Mouse (Mus musculus): ENCODE data around the gene Pde3a. TPM values are rescaled to one million over a fixed set of nuclear protein-coding genes. Genes with fewer than 3 reads are reported as not detected.

Pde3a gene
- polyA plus RNA-seq, 1 experiment from 2014 or later: 4.8 TPM

DNA sequence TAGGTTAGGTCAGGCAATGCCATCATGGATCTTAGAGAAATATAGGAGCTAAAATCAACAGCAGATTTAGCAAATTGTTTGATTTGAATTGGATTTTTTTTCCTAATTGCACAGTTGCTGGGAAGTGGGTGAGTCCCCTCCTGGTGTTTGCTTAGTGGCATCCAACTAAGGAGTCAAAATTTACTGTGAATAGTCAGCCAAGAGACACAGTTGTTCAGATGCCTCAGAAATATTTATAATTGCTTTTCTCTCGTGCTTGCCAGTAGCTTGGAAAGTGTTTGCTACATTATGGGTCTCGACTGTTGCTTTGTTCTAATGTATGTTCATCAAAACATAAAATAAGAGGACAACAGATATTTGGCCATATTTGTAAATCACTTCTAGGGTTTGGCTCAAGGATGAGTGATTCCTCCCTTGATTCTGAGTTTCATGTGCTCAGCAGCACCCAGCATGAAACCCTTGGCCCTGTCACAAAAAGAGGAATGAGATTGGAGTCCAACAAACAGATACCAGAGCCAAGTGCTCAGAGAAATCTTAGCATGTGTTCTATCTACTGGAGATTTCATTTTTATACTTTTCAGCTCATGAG lies 125.5 kb downstream of the Pde3a start:
- WGBS: 66% methylated on average over 2 of the region's 2 CpGs
- no peaks in the 10 kb centered on the region for H3K36me3 ChIP-seq (ENCODE audit: control insufficient read depth, insufficient read depth, low read length)
- H3K9ac ChIP-seq (ENCODE audit: low read depth, low read length): no peak overlapping the region
- no peak for ATAC-seq (ENCODE audit: low read depth)
- H3K27ac ChIP-seq (replicated peaks; ENCODE audit: low read depth, low read length): no peak overlapping the region
- H3K4me3 ChIP-seq (ENCODE audit: low read depth, low read length): no peak overlapping the region
- no peaks in the 10 kb centered on the region for H3K27me3 ChIP-seq (replicated peaks; ENCODE audit: control insufficient read depth, insufficient read depth, low read length)
- H3K4me1 ChIP-seq (ENCODE audit: control insufficient read depth, insufficient read depth, low read length): peaks cover 2% of the 10 kb centered on the region
- no peak overlapping the region for H3K4me2 ChIP-seq (ENCODE audit: low read depth, low read length)
- no peaks in the 10 kb centered on the region for H3K9me3 ChIP-seq (ENCODE audit: control insufficient read depth, low read length)
- no peak for DNase-seq (ENCODE audit: low spot score)

DNA sequence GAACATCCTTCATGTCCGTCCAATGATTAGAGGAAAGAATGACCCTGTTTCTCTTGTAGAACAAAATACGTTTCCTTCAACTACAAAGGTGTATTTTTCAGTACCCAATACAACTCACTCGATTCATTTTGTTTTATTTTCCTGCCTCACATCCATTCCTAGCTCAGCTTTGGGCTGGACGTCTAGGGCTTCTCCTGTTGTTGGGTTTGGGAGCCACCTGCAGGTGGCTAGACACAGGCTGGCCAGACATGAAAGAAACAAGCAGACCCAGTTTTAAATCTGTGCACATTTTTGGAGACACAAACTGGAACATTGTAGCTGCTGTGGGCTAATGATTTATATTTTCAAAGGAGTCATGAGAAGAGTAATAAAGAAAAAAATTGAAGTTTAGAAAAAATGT lies 126.1 kb downstream of the Pde3a start:
- Histone ChIP-seq H3K4me1 (ENCODE audit: control insufficient read depth, insufficient read depth, low read length) (peaks cover 5% of the 10 kb centered on the region), H3K36me3 (ENCODE audit: control insufficient read depth, insufficient read depth, low read length) (no peaks in the 10 kb centered on the region), H3K27me3 (replicated peaks; ENCODE audit: control insufficient read depth, insufficient read depth, low read length) (no peaks in the 10 kb centered on the region), H3K9me3 (ENCODE audit: control insufficient read depth, low read length) (no peaks in the 10 kb centered on the region), H3K27ac (replicated peaks; ENCODE audit: low read depth, low read length) (no peak overlapping the region), H3K4me2 (ENCODE audit: low read depth, low read length) (no peak overlapping the region), H3K4me3 (ENCODE audit: low read depth, low read length) (no peak overlapping the region), H3K9ac (ENCODE audit: low read depth, low read length) (no peak overlapping the region)
- WGBS: 59% methylated on average over 4 of the region's 4 CpGs
- DNase-seq (ENCODE audit: low spot score): no peak
- no peak for ATAC-seq (ENCODE audit: low read depth)

- no peaks in the 10 kb centered on the region for H3K36me3 ChIP-seq (ENCODE audit: control insufficient read depth, insufficient read depth, low read length)
- H3K4me1 ChIP-seq (ENCODE audit: control insufficient read depth, insufficient read depth, low read length): peaks cover 24% of the 10 kb centered on the region
- peak overlapping the region; percentile 37 for H3K4me2 ChIP-seq (ENCODE audit: low read depth, low read length)
- H3K9ac ChIP-seq (ENCODE audit: low read depth, low read length): no peak overlapping the region
- peak; percentile 84 for ATAC-seq (ENCODE audit: low read depth)
- DNase-seq (ENCODE audit: low spot score): peak; percentile 76
- H3K27ac ChIP-seq (replicated peaks; ENCODE audit: low read depth, low read length): peak overlapping the region; percentile 61; the same call in 1 of the 2 replicates
- no peaks in the 10 kb centered on the region for H3K27me3 ChIP-seq (replicated peaks; ENCODE audit: control insufficient read depth, insufficient read depth, low read length)
- no peak overlapping the region for H3K4me3 ChIP-seq (ENCODE audit: low read depth, low read length)
- H3K9me3 ChIP-seq (ENCODE audit: control insufficient read depth, low read length): no peaks in the 10 kb centered on the region
- 19% methylated on average over 12 of the region's 12 CpGs for WGBS
These were observed 131.9 kb downstream of the Pde3a start for GRCm38 (mm10) chr6:141380927-141381326.

- 18% methylated on average over 8 of the region's 8 CpGs for WGBS
- peaks cover 24% of the 10 kb centered on the region for H3K4me1 ChIP-seq (ENCODE audit: control insufficient read depth, insufficient read depth, low read length)
- H3K9me3 ChIP-seq (ENCODE audit: control insufficient read depth, low read length): no peaks in the 10 kb centered on the region
- DNase-seq (ENCODE audit: low spot score): peak; percentile 76
- no peaks in the 10 kb centered on the region for H3K27me3 ChIP-seq (replicated peaks; ENCODE audit: control insufficient read depth, insufficient read depth, low read length)
- no peak overlapping the region for H3K9ac ChIP-seq (ENCODE audit: low read depth, low read length)
- peak; percentile 83 for ATAC-seq (ENCODE audit: low read depth)
- peak overlapping the region; percentile 37 for H3K4me2 ChIP-seq (ENCODE audit: low read depth, low read length)
- no peaks in the 10 kb centered on the region for H3K36me3 ChIP-seq (ENCODE audit: control insufficient read depth, insufficient read depth, low read length)
- H3K27ac ChIP-seq (replicated peaks; ENCODE audit: low read depth, low read length): peak overlapping the region; percentile 46; the same call in 1 of the 2 replicates
- H3K4me3 ChIP-seq (ENCODE audit: low read depth, low read length): no peak overlapping the region
These were observed 132.4 kb downstream of the Pde3a start for GRCm38 (mm10) chr6:141381473-141381872.

DNA sequence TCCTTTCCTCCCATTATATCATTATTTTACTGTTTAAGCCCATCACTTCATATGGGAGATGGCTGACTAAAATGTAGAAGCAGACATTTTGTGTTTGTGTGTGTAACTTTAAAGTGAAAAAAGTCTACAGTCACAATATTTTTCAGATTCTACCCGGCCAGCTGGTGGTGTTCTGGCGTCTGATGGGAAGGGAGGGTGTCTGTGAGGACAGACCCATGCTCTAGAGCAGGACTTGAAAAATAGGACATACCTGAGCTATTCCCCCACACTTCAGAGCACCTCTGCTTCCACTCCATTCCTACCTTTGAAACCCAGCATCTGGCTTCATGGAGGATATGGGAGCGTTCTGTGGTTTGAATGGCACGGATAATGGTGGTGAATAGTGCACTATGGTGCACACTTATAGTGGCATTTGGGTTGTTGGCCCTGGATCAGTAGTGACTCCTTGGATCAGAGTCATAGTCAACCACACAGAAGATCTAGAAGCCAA lies 132.9 kb downstream of the Pde3a start:
- H3K4me3 ChIP-seq (ENCODE audit: low read depth, low read length): no peak overlapping the region
- ATAC-seq (ENCODE audit: low read depth) (no peak), DNase-seq (ENCODE audit: low spot score) (no peak)
- H3K27ac ChIP-seq (replicated peaks; ENCODE audit: low read depth, low read length): peak overlapping the region; percentile 46; the same call in 1 of the 2 replicates
- peaks cover 24% of the 10 kb centered on the region for H3K4me1 ChIP-seq (ENCODE audit: control insufficient read depth, insufficient read depth, low read length)
- no peaks in the 10 kb centered on the region for H3K36me3 ChIP-seq (ENCODE audit: control insufficient read depth, insufficient read depth, low read length)
- H3K27me3 ChIP-seq (replicated peaks; ENCODE audit: control insufficient read depth, insufficient read depth, low read length): no peaks in the 10 kb centered on the region
- no peak overlapping the region for H3K9ac ChIP-seq (ENCODE audit: low read depth, low read length)
- H3K9me3 ChIP-seq (ENCODE audit: control insufficient read depth, low read length): no peaks in the 10 kb centered on the region
- H3K4me2 ChIP-seq (ENCODE audit: low read depth, low read length): peak overlapping the region; percentile 37
- 67% methylated on average over 4 of the region's 4 CpGs for WGBS

- Histone ChIP-seq H3K9ac (ENCODE audit: low read depth, low read length) (no peak overlapping the region), H3K4me2 (ENCODE audit: low read depth, low read length) (no peak overlapping the region), H3K27me3 (replicated peaks; ENCODE audit: control insufficient read depth, insufficient read depth, low read length) (no peaks in the 10 kb centered on the region), H3K9me3 (ENCODE audit: control insufficient read depth, low read length) (no peaks in the 10 kb centered on the region), H3K36me3 (ENCODE audit: control insufficient read depth, insufficient read depth, low read length) (no peaks in the 10 kb centered on the region), H3K4me1 (ENCODE audit: control insufficient read depth, insufficient read depth, low read length) (peaks cover 3% of the 10 kb centered on the region; the same call in 1 of the 2 replicates), H3K4me3 (ENCODE audit: low read depth, low read length) (no peak overlapping the region), H3K27ac (replicated peaks; ENCODE audit: low read depth, low read length) (0 out of 2 replicates have a peak overlapping the region, but pooled peaks have one; percentile 10)
- DNase-seq (ENCODE audit: low spot score): peak; percentile 64
- WGBS: 56% methylated on average over 5 of the region's 5 CpGs
- ATAC-seq (ENCODE audit: low read depth): no peak
These were observed 139.0 kb downstream of the Pde3a start for GRCm38 (mm10) chr6:141388104-141388503.

GRCm38 (mm10) chr6:141395926-141396325 lies 146.9 kb downstream of the Pde3a start:
- H3K27ac ChIP-seq (replicated peaks; ENCODE audit: low read depth, low read length): peak overlapping the region; percentile 42; the same call in 1 of the 2 replicates
- no peak overlapping the region for H3K4me3 ChIP-seq (ENCODE audit: low read depth, low read length)
- no peaks in the 10 kb centered on the region for H3K9me3 ChIP-seq (ENCODE audit: control insufficient read depth, low read length)
- no peaks in the 10 kb centered on the region for H3K27me3 ChIP-seq (replicated peaks; ENCODE audit: control insufficient read depth, insufficient read depth, low read length)
- peaks cover 21% of the 10 kb centered on the region for H3K4me1 ChIP-seq (ENCODE audit: control insufficient read depth, insufficient read depth, low read length)
- H3K4me2 ChIP-seq (ENCODE audit: low read depth, low read length): no peak overlapping the region
- ATAC-seq (ENCODE audit: low read depth) (no peak), DNase-seq (ENCODE audit: low spot score) (peak; percentile 82)
- no peak overlapping the region for H3K9ac ChIP-seq (ENCODE audit: low read depth, low read length)
- no peaks in the 10 kb centered on the region for H3K36me3 ChIP-seq (ENCODE audit: control insufficient read depth, insufficient read depth, low read length)
- WGBS: 48% methylated on average over 3 of the region's 3 CpGs

DNA sequence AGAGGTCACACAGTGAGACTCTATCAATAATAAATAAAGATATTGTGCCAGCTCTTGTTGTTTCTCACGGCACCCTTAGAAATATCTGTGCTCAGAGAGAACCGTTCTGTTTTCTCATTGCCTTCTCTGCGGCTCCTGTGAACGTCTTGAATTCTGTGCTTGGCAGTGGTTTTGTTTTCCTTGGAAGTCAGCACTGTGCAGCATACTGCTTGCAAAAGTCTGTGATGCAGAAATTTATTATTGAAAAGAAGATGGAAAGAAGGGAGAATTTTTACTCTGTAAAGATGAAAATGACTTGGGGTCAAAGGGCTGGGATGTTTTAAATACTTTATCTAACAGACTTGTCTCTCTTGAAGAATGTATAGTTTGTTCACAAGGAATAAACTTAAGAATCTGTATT lies 150.3 kb downstream of the Pde3a start:
- DNase-seq (ENCODE audit: low spot score) (peak; percentile 81), ATAC-seq (ENCODE audit: low read depth) (no peak)
- Histone ChIP-seq H3K4me3 (ENCODE audit: low read depth, low read length) (no peak overlapping the region), H3K4me2 (ENCODE audit: low read depth, low read length) (peak overlapping the region; percentile 28; the same call in 1 of the 2 replicates), H3K36me3 (ENCODE audit: control insufficient read depth, insufficient read depth, low read length) (no peaks in the 10 kb centered on the region), H3K9me3 (ENCODE audit: control insufficient read depth, low read length) (no peaks in the 10 kb centered on the region), H3K27ac (replicated peaks; ENCODE audit: low read depth, low read length) (peak overlapping the region; percentile 49; the same call in 1 of the 2 replicates), H3K27me3 (replicated peaks; ENCODE audit: control insufficient read depth, insufficient read depth, low read length) (no peaks in the 10 kb centered on the region), H3K4me1 (ENCODE audit: control insufficient read depth, insufficient read depth, low read length) (peaks cover 22% of the 10 kb centered on the region), H3K9ac (ENCODE audit: low read depth, low read length) (no peak overlapping the region)
- 35% methylated on average over 4 of the region's 4 CpGs for WGBS

- H3K36me3 ChIP-seq (ENCODE audit: control insufficient read depth, insufficient read depth, low read length): no peaks in the 10 kb centered on the region
- H3K9me3 ChIP-seq (ENCODE audit: control insufficient read depth, low read length): no peaks in the 10 kb centered on the region
- peaks cover 12% of the 10 kb centered on the region for H3K4me1 ChIP-seq (ENCODE audit: control insufficient read depth, insufficient read depth, low read length)
- ATAC-seq (ENCODE audit: low read depth) (no peak), DNase-seq (ENCODE audit: low spot score) (no peak)
- WGBS: 58% methylated on average over 2 of the region's 2 CpGs
- no peak overlapping the region for H3K4me2 ChIP-seq (ENCODE audit: low read depth, low read length)
- H3K4me3 ChIP-seq (ENCODE audit: low read depth, low read length): no peak overlapping the region
- no peak overlapping the region for H3K27ac ChIP-seq (replicated peaks; ENCODE audit: low read depth, low read length)
- no peaks in the 10 kb centered on the region for H3K27me3 ChIP-seq (replicated peaks; ENCODE audit: control insufficient read depth, insufficient read depth, low read length)
- H3K9ac ChIP-seq (ENCODE audit: low read depth, low read length): no peak overlapping the region
These were observed 154.9 kb downstream of the Pde3a start for GRCm38 (mm10) chr6:141403943-141404342.
